26 mouse cellular contexts compared by ENCODE assay signal in the genomic region with DNA sequence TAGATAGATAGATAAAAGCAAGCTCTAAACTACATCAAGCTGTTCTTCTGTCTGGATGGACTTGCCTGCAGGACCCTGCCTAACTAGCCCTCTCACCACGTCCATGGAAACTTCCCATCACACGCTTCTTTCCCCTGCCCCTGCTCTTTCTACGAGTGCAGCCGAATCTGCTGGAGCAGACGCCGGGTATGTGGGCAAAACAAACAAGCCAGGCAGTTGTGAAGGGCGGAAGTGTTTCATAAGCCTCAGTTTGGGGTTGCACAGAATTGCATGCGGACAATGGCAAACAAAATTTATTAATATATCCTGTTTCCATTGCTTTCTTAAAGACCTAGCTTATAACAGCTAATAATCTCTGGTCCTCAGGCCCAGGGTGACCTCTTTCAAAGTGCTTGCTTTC.
DNase-seq lines count a peak whose midpoint lies in the region; ATAC-seq and TF ChIP-seq lines count a peak whose summit lies in the region.
"Had no signal": no experiment of that assay in that cellular context is flagged by ENCODE, and none has a peak within 500 bp of the region (broad histone marks: within the 10 kb centered on the region; RNA-seq: fewer than 3 reads in every experiment).

No protein-coding gene starts in this region.

- H3K27me3 ChIP-seq in lung, embryonic 14.5 days (ENCODE audit: insufficient read depth, low read length): no peaks in the 10 kb centered on the region
- H3K27me3 ChIP-seq: embryonic facial prominence, embryonic 13.5 days; forebrain, embryonic 12.5 days; forebrain, embryonic 15.5 days; heart, embryonic 12.5 days had no signal

- no peaks in the 10 kb centered on the region for H3K4me1 ChIP-seq in lung, embryonic 14.5 days (ENCODE audit: insufficient read depth)
- H3K4me1 ChIP-seq in lung, adult 2 months (ENCODE audit: control insufficient read depth, insufficient read depth, low read length): peaks cover 3% of the 10 kb centered on the region

- H3K36me3 ChIP-seq in lung, embryonic 14.5 days (ENCODE audit: insufficient read depth): no peaks in the 10 kb centered on the region
- H3K36me3 ChIP-seq: embryonic facial prominence, embryonic 10.5 days; embryonic facial prominence, embryonic 13.5 days; forebrain, embryonic 12.5 days; forebrain, embryonic 15.5 days; heart, embryonic 12.5 days; heart, embryonic 15.5 days had no signal

- peak; percentile 48 for DNase-seq in lung, embryonic 14.5 days
- no peak for DNase-seq in lung, adult 2 months
- DNase-seq in 416B (ENCODE audit: low read depth): peak; percentile 27
- DNase-seq in adrenal gland, adult (ENCODE audit: inconsistent age in 2 of 2, low spot score in 1 of 2): no peak
- DNase-seq: adrenal gland, postnatal 10 days; adrenal gland, postnatal 36 days; cerebellum, adult 2 months; cerebellum, adult 9-11 months; cerebellum, postnatal 25 days; embryo, embryonic 11 days; gastrocnemius, postnatal 25 days; heart, postnatal 10 days; heart, postnatal 36 days had no signal

- TF ChIP-seq POLR2A in lung, adult 2 months (IDR thresholded peaks at IDR 0.05; ENCODE audit: borderline replicate concordance, extremely low read depth, low read depth, low read length): no peak

- H3K4me3 ChIP-seq in lung, embryonic 14.5 days (ENCODE audit: low read depth, low read length): no peak overlapping the region
- H3K4me3 ChIP-seq in lung, adult 2 months (replicated peaks; ENCODE audit: extremely low read depth, low read depth, low read length): no peak overlapping the region
- H3K4me3 ChIP-seq: embryonic facial prominence, embryonic 10.5 days; embryonic facial prominence, embryonic 13.5 days; erythroblast, embryonic 14.5 days; forebrain, embryonic 12.5 days; forebrain, embryonic 15.5 days; heart, embryonic 12.5 days; heart, embryonic 15.5 days had no signal

- 0 out of 2 replicates have a peak overlapping the region, but pooled peaks have one; percentile 4 for H3K27ac ChIP-seq in lung, embryonic 14.5 days (ENCODE audit: low read depth)
- H3K27ac ChIP-seq: embryonic facial prominence, embryonic 10.5 days; embryonic facial prominence, embryonic 13.5 days; forebrain, embryonic 12.5 days; forebrain, embryonic 15.5 days; heart, embryonic 15.5 days; hindbrain, embryonic 14.5 days; hindbrain, postnatal 0 days had no signal

- H3K9ac ChIP-seq in lung, embryonic 14.5 days: no peak overlapping the region
- H3K9ac ChIP-seq: embryonic facial prominence, embryonic 13.5 days; forebrain, embryonic 12.5 days; forebrain, embryonic 15.5 days; heart, embryonic 12.5 days; heart, embryonic 15.5 days; hindbrain, embryonic 14.5 days had no signal

- no peak for TF ChIP-seq CTCF in lung, embryonic 14.5 days (IDR thresholded peaks at IDR 0.05; ENCODE audit: low read depth)
- no peak for TF ChIP-seq CTCF in lung, adult 2 months (IDR thresholded peaks at IDR 0.05; ENCODE audit: insufficient read depth, low read length)

- H3K4me2 ChIP-seq in lung, embryonic 14.5 days: no peak overlapping the region
- H3K4me2 ChIP-seq: embryonic facial prominence, embryonic 13.5 days; forebrain, embryonic 12.5 days; forebrain, embryonic 15.5 days; heart, embryonic 12.5 days; heart, embryonic 15.5 days; hindbrain, embryonic 14.5 days had no signal

- H3K9me3 ChIP-seq in lung, embryonic 14.5 days (ENCODE audit: low read depth, low read length): no peaks in the 10 kb centered on the region
- H3K9me3 ChIP-seq: embryonic facial prominence, embryonic 10.5 days; embryonic facial prominence, embryonic 13.5 days; forebrain, embryonic 12.5 days; forebrain, embryonic 15.5 days; heart, embryonic 12.5 days; heart, embryonic 15.5 days had no signal

- no peak for ATAC-seq in lung, embryonic 14.5 days (ENCODE audit: insufficient read depth)
- ATAC-seq in granulocyte monocyte progenitor cell, adult 5-6 weeks (replicated peaks; ENCODE audit: poor library complexity, severe bottlenecking): peak; percentile 81
- no peak for ATAC-seq in inflammation-experienced regulatory T-cells, adult 6 months
- ATAC-seq: CD4-positive, CD25-positive, alpha-beta regulatory T cell, adult 4 months; forebrain, embryonic 15.5 days; hindbrain, postnatal 0 days; intestine, postnatal 0 days had no signal

- WGBS in lung, embryonic 14.5 days: 39% methylated on average over 8 of the region's 8 CpGs
- 35% methylated on average over 8 of the region's 8 CpGs for WGBS in lung, adult 2 months

Comparison
In these comparisons a context has a peak if more than half of its experiments do, and no peak if none do; other contexts are left out.
1. DNase-seq: peak in lung, embryonic 14.5 days (single experiment) and 416B (single experiment); none in lung, adult 2 months (single experiment) and adrenal gland, adult (0 of 2).